Mouse (Mus musculus): ENCODE measurements around the gene Eva1a.

GRCm38 (mm10) chr6:82059896-82060295 lies 19.1 kb downstream of the Eva1a start:
- TF ChIP-seq CTCF (IDR thresholded peaks at IDR 0.05; ENCODE audit: control insufficient read depth, insufficient read depth, insufficient replicate concordance, low read depth, low read length) (no peak), POLR2A (IDR thresholded peaks at IDR 0.05; ENCODE audit: control insufficient read depth, low read depth, low read length) (no peak)

All from testis, adult 2 months (tissue).